Mouse (Mus musculus): ENCODE measurements around the gene Eif4h.
"Not testable (repeated sequence)": the region's sequence is repeated elsewhere in the genome, so short reads cannot be mapped to it uniquely, and the experiment has no call there.

Gene Eif4h

DNA sequence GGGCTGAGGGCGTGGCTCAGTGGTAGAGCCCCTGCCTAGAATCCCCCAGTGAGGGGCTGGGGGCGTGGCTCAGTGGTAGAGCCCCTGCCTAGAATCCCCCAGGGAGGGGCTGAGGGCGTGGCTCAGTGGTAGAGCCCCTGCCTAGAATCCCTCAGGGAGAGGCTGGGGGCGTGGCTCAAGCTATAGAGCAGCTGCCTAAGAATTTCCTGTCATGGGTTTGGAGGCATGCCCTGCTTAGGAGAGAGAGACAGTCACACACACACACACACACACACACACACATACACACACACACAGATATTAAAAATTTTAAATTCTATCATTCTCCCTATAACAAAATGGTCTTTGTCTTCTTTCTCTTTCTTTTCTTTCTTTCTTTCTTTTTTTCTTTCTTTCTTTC is 9.7 kb upstream of the Eif4h start:
- DNase-seq (ENCODE audit: low read depth, low spot score), result not testable (repeated sequence)

- no peak for DNase-seq (ENCODE audit: low read depth, low spot score)
These were observed 8.1 kb upstream of the Eif4h start for GRCm38 (mm10) chr5:134647394-134647793.

- DNase-seq (ENCODE audit: low read depth, low spot score), result no peak
These were observed 7.2 kb upstream of the Eif4h start for GRCm38 (mm10) chr5:134646461-134646860.

DNA sequence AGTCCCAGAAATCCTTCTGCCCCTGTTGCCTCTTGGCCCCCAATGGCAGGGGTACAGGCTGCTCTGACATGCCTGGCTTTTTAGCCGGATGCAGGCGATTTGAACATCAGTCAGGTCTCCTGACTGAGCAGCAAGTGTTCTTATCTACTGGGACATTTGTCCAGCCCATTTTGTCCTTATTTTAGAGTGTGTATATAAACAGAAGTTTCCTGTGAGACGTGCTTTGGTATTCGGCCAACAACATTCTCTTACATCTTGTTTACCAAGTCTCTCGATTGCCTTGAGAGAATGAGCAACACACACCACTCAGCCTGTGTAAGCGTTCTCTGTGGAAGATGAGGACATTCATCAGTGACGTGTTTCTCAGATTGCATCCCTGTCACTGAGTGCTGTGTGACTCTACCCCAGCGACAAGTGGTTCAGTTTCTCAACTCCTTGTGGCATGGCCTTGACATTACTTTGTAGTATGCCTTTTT is 5.4 kb upstream of the Eif4h start:
- DNase-seq (ENCODE audit: low read depth, low spot score), result no peak

DNA sequence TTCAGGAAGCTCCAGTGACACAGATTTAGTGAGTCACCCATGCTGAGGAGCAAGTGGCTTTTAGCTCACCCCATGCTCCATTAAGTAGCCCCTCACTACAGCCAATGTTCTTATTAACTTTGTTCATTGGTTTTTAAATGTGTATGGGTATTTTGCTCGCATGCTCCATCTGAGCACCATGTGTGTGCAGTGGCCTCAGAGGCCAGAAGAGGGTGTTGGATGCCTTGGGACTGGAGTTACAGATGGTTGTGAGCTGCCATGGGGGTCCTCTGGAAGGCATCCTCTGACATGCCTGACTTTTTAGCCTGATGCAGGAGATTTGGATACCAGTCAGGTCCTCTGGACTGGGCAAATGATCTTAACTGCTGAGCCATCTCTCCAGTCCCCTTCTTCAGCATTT is 4.8 kb upstream of the Eif4h start:
- no peak for DNase-seq (ENCODE audit: low read depth, low spot score)

DNA sequence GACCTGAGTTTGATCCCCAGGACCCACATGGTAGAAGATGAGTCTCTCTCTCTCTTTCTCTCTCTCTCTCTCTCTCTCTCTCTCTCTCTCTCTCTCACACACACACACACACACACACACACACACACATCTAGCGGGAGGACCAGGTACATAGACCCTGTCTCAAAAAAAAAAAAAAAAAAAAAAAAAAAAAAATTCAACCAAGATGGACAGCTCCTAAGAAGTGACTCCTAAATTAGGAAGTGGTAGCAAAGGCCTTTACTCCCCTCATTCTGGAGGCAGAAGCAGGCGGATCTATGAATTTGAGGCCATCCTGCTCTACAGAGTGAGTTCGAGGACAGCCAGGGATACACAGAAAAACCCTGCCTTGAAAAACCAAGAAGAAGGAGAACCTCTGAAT is 1.1 kb upstream of the Eif4h start:
- DNase-seq (ENCODE audit: low read depth, low spot score), result no peak

GRCm38 (mm10) chr5:134638461-134639268 is 625 bp downstream of the Eif4h start:
- DNase-seq (ENCODE audit: low read depth, low spot score), result no peak

- no peak for DNase-seq (ENCODE audit: low read depth, low spot score)
These were observed 1.4 kb downstream of the Eif4h start for GRCm38 (mm10) chr5:134637820-134638367.

DNA sequence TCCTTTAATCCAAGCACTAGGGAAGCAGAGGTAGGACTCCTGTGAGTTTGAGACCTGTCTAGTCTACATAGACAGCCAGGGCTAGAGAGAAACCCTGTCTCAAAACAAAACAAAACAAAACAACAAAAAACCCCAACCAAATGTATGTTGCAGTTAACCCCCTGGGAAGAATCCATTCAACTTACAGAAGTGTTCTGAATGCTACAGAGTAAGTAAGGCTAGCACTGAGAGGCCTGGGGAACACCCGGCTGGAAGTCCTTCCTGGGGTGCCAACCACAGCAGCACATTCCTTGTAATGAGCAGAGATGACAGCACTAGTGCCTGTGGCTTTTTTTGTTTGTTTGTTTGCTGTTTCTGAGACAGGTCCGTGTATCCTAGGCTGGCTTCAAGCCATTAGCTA is 6.4 kb downstream of the Eif4h start:
- DNase-seq (ENCODE audit: low read depth, low spot score), result no peak

GRCm38 (mm10) chr5:134630835-134631234 is 8.5 kb downstream of the Eif4h start:
- DNase-seq (ENCODE audit: low read depth, low spot score), result no peak

GRCm38 (mm10) chr5:134629508-134629907 is 9.8 kb downstream of the Eif4h start:
- no peak for DNase-seq (ENCODE audit: low read depth, low spot score)

- DNase-seq (ENCODE audit: low read depth, low spot score), result no peak
These were observed 17.2 kb downstream of the Eif4h start for GRCm38 (mm10) chr5:134622069-134622468.

GRCm38 (mm10) chr5:134621099-134621640 is 18.1 kb downstream of the Eif4h start:
- no peak for DNase-seq (ENCODE audit: low read depth, low spot score)

DNA sequence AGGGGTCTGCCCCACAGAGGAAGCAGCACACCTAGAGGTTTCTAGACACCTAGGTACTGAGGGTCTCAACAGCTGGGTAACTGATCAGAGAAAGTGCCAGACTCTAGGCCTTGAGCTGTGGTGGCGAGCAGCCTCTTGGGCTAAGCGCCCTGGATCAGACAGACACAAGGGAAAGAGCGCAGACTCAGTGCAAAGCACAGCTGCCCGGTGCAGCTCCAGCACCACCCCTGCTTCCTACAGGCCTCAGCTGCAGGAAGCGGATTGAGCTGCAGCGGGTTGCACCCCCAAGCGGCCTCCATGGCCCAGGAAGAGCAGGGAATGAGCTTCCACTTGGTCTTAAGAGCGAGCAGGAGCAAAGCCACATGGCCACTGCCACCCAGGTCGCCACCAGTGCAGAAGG is 18.8 kb downstream of the Eif4h start:
- no peak for DNase-seq (ENCODE audit: low read depth, low spot score)

DNA sequence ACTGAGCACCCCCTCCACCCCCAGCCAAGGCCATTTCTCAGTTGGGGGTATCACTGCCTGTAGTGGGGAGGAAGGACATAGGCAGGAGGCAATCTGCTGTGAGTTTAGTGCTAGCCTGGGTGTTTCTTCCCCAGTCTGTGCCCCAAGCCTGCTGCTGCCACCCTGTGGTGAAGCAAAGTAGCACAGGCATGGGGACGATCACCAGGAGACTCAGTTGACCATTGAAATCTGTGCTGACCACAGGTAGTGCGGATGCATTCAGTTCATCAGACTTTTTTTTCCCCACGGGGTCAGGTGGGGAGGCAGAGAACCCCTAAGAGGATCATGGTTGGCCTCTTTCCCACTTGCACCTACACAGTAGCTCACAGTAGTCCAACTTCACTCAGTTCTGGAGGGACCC is 22.2 kb downstream of the Eif4h start:
- DNase-seq (ENCODE audit: low read depth, low spot score), result no peak

GRCm38 (mm10) chr5:134615780-134616179 is 23.5 kb downstream of the Eif4h start:
- DNase-seq (ENCODE audit: low read depth, low spot score), result no peak

- DNase-seq (ENCODE audit: low read depth, low spot score), result no peak
These were observed 23.9 kb downstream of the Eif4h start for GRCm38 (mm10) chr5:134615380-134615779.

GRCm38 (mm10) chr5:134614802-134615201 is 24.5 kb downstream of the Eif4h start, which contains the start of gene Lat2:
Gene Lat2, minus strand, starts transcription at chr5:134615025.
- DNase-seq (ENCODE audit: low read depth, low spot score), result no peak

GRCm38 (mm10) chr5:134614296-134614695 is 25.0 kb downstream of the Eif4h start:
- DNase-seq (ENCODE audit: low read depth, low spot score), result no peak

- no peak for DNase-seq (ENCODE audit: low read depth, low spot score)
These were observed 25.6 kb downstream of the Eif4h start for GRCm38 (mm10) chr5:134613727-134614126.

DNA sequence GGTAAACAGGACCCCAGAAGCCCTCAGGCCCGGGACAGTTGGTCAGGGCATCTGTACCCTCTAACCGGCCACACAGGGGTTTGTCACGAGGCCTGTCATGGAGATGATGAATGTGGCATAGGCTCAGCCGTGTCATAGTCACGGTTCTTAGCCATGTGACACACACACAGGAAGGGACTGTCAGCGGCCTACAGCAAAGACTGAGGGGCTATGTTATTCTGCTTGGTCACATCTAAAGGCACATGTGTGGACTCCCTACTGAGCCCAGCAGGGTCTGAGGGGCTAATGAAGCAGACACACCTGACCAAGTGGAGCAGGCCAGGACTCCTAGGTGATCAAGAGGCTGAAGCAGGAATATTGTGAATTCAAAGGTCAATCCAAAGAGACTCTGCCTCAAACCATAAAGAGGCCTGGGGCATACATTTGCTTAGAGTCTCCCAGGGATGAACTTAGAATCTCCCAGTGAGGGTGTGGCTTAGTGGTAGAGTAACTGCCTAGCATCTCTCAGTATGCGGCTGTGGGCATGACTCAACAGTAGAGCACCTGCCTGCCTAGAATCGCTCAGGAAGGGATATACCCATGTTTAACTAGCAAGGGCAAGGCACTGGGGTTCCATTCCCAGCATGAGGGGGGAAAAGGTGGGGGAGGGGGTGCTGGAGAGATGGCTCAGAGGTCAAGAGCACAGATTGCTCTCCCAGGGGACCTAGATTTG is 27.3 kb downstream of the Eif4h start:
- DNase-seq (ENCODE audit: low read depth, low spot score), result no peak

DNA sequence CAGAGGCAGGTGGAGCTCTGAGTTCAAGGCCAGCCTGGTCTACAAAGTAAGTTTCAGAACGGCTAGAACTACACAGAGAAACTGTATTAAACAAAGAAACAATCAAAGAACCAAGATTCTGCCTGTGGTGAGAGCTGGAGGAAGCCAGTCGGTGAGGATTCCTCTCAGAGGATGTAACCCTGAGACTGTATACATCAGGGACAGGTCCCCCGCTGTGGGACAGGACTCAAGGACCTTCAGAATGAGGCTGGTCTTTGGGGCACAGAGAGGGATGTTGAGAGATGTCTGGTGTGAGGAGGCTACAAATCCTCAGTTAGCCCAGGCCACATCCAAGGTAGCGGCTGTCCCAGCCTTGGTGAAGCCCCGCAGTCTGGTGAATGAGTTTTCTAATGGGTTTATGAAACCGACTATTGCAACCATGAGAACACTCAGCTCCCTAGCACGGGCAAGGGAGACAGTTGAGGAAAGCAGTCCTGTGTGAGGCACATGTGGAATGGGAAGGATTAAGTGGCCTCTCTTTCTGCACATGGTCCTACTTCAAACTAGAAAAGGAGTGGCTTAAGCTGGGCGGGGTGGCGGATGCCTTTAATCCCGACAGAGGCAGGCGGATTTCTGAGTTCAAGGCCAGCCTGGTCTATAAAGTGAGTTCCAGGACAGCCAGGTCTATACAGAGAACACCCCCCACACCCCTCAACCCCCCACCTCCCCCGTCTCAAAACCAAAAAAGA is 29.2 kb downstream of the Eif4h start:
- no peak for DNase-seq (ENCODE audit: low read depth, low spot score)

Data from retina, adult 2 months (tissue).